Mouse (Mus musculus): ENCODE measurements around the gene Kif28. TPM values are rescaled to one million over a fixed set of nuclear protein-coding genes. Genes with fewer than 3 reads are reported as not detected.
A peak's percentile ranks its signal among the peaks of the same experiment; 100 is the strongest.

Kif28 gene
- 0.04 TPM in 1 of 2 replicates, not detected in the other for polyA plus RNA-seq (2012; rRNA removed)

GRCm38 (mm10) chr1:179745171-179745570 is at the start of gene Kif28:
Gene Kif28 (minus strand): TSS chr1:179745271.
- TF ChIP-seq CTCF (IDR thresholded peaks at IDR 0.05; ENCODE audit: insufficient read depth, low read length), result no peak
- TF ChIP-seq POLR2A (IDR thresholded peaks at IDR 0.05; ENCODE audit: borderline replicate concordance, extremely low read depth, low read depth, low read length), result no peak
- Histone ChIP-seq H3K4me1 (ENCODE audit: control insufficient read depth, insufficient read depth, low read length) (no peaks in the 10 kb centered on the region), H3K4me3 (replicated peaks; ENCODE audit: extremely low read depth, low read depth, low read length) (no peak within 1 kb of the TSS)
- WGBS, result 94% methylated on average over 9 of the region's 9 CpGs
- DNase-seq, result no peak

GRCm38 (mm10) chr1:179787281-179787680 is 42.2 kb upstream of the Kif28 start:
- no peak for DNase-seq
- H3K4me3 ChIP-seq (replicated peaks; ENCODE audit: extremely low read depth, low read depth, low read length), result no peak overlapping the region
- H3K4me1 ChIP-seq (ENCODE audit: control insufficient read depth, insufficient read depth, low read length), result no peaks in the 10 kb centered on the region
- TF ChIP-seq POLR2A (IDR thresholded peaks at IDR 0.05; ENCODE audit: borderline replicate concordance, extremely low read depth, low read depth, low read length) (no peak), CTCF (IDR thresholded peaks at IDR 0.05; ENCODE audit: insufficient read depth, low read length) (no peak)
- 76% methylated on average over 4 of the region's 4 CpGs for WGBS

GRCm38 (mm10) chr1:179785502-179785901 is 40.4 kb upstream of the Kif28 start:
- DNase-seq, result no peak
- Histone ChIP-seq H3K4me1 (ENCODE audit: control insufficient read depth, insufficient read depth, low read length) (no peaks in the 10 kb centered on the region), H3K4me3 (replicated peaks; ENCODE audit: extremely low read depth, low read depth, low read length) (no peak overlapping the region)
- no peak for TF ChIP-seq CTCF (IDR thresholded peaks at IDR 0.05; ENCODE audit: insufficient read depth, low read length)
- no peak for TF ChIP-seq POLR2A (IDR thresholded peaks at IDR 0.05; ENCODE audit: borderline replicate concordance, extremely low read depth, low read depth, low read length)
- 87% methylated on average over 5 of the region's 5 CpGs for WGBS

GRCm38 (mm10) chr1:179784098-179784497 is 39.0 kb upstream of the Kif28 start:
- WGBS, result 84% methylated on average over 4 of the region's 4 CpGs
- no peak for DNase-seq
- Histone ChIP-seq H3K4me1 (ENCODE audit: control insufficient read depth, insufficient read depth, low read length) (no peaks in the 10 kb centered on the region), H3K4me3 (replicated peaks; ENCODE audit: extremely low read depth, low read depth, low read length) (no peak overlapping the region)
- TF ChIP-seq POLR2A (IDR thresholded peaks at IDR 0.05; ENCODE audit: borderline replicate concordance, extremely low read depth, low read depth, low read length), result no peak
- no peak for TF ChIP-seq CTCF (IDR thresholded peaks at IDR 0.05; ENCODE audit: insufficient read depth, low read length)

GRCm38 (mm10) chr1:179776831-179777230 is 31.8 kb upstream of the Kif28 start:
- DNase-seq, result peak; percentile 19
- no peak for TF ChIP-seq POLR2A (IDR thresholded peaks at IDR 0.05; ENCODE audit: borderline replicate concordance, extremely low read depth, low read depth, low read length)
- TF ChIP-seq CTCF (IDR thresholded peaks at IDR 0.05; ENCODE audit: insufficient read depth, low read length), result no peak
- H3K4me1 ChIP-seq (ENCODE audit: control insufficient read depth, insufficient read depth, low read length), result no peaks in the 10 kb centered on the region
- H3K4me3 ChIP-seq (replicated peaks; ENCODE audit: extremely low read depth, low read depth, low read length), result no peak overlapping the region
- 71% methylated on average over 8 of the region's 8 CpGs for WGBS

- no peaks in the 10 kb centered on the region for H3K4me1 ChIP-seq (ENCODE audit: control insufficient read depth, insufficient read depth, low read length)
- 87% methylated on average over 4 of the region's 4 CpGs for WGBS
- no peak for DNase-seq
- H3K4me3 ChIP-seq (replicated peaks; ENCODE audit: extremely low read depth, low read depth, low read length), result no peak overlapping the region
- TF ChIP-seq POLR2A (IDR thresholded peaks at IDR 0.05; ENCODE audit: borderline replicate concordance, extremely low read depth, low read depth, low read length) (no peak), CTCF (IDR thresholded peaks at IDR 0.05; ENCODE audit: insufficient read depth, low read length) (no peak)
Observed at GRCm38 (mm10) chr1:179760553-179760952, 15.5 kb upstream of the Kif28 start.

GRCm38 (mm10) chr1:179760086-179760485 is 15.0 kb upstream of the Kif28 start:
- WGBS, result 92% methylated on average over 5 of the region's 5 CpGs
- Histone ChIP-seq H3K4me3 (replicated peaks; ENCODE audit: extremely low read depth, low read depth, low read length) (no peak overlapping the region), H3K4me1 (ENCODE audit: control insufficient read depth, insufficient read depth, low read length) (no peaks in the 10 kb centered on the region)
- no peak for DNase-seq
- TF ChIP-seq POLR2A (IDR thresholded peaks at IDR 0.05; ENCODE audit: borderline replicate concordance, extremely low read depth, low read depth, low read length), result no peak
- TF ChIP-seq CTCF (IDR thresholded peaks at IDR 0.05; ENCODE audit: insufficient read depth, low read length), result no peak

- no peak overlapping the region for H3K4me3 ChIP-seq (replicated peaks; ENCODE audit: extremely low read depth, low read depth, low read length)
- TF ChIP-seq CTCF (IDR thresholded peaks at IDR 0.05; ENCODE audit: insufficient read depth, low read length), result no peak
- no peak for TF ChIP-seq POLR2A (IDR thresholded peaks at IDR 0.05; ENCODE audit: borderline replicate concordance, extremely low read depth, low read depth, low read length)
Observed at GRCm38 (mm10) chr1:179756477-179756876, 11.4 kb upstream of the Kif28 start.

GRCm38 (mm10) chr1:179753006-179753405 is 7.9 kb upstream of the Kif28 start:
- H3K4me3 ChIP-seq (replicated peaks; ENCODE audit: extremely low read depth, low read depth, low read length), result no peak overlapping the region
- WGBS, result 72% methylated on average over 8 of the region's 8 CpGs
- no peak for DNase-seq
- no peak for TF ChIP-seq POLR2A (IDR thresholded peaks at IDR 0.05; ENCODE audit: borderline replicate concordance, extremely low read depth, low read depth, low read length)
- no peak for TF ChIP-seq CTCF (IDR thresholded peaks at IDR 0.05; ENCODE audit: insufficient read depth, low read length)
- no peaks in the 10 kb centered on the region for H3K4me1 ChIP-seq (ENCODE audit: control insufficient read depth, insufficient read depth, low read length)

More at GRCm38 (mm10) chr1:179756477-179756876, 11.4 kb upstream of the Kif28 start:
- DNase-seq, result no peak
- H3K4me1 ChIP-seq (ENCODE audit: control insufficient read depth, insufficient read depth, low read length), result no peaks in the 10 kb centered on the region

GRCm38 (mm10) chr1:179752276-179752675 is 7.2 kb upstream of the Kif28 start:
- TF ChIP-seq CTCF (IDR thresholded peaks at IDR 0.05; ENCODE audit: insufficient read depth, low read length) (no peak), POLR2A (IDR thresholded peaks at IDR 0.05; ENCODE audit: borderline replicate concordance, extremely low read depth, low read depth, low read length) (no peak)
- 96% methylated on average over 11 of the region's 11 CpGs for WGBS
- Histone ChIP-seq H3K4me1 (ENCODE audit: control insufficient read depth, insufficient read depth, low read length) (no peaks in the 10 kb centered on the region), H3K4me3 (replicated peaks; ENCODE audit: extremely low read depth, low read depth, low read length) (no peak overlapping the region)
- DNase-seq, result no peak
